Mouse (Mus musculus) intestine, postnatal 0 days (tissue): ENCODE measurements around the gene Gm6096. TPM values are rescaled to one million over a fixed set of nuclear protein-coding genes. Genes with fewer than 3 reads are reported as not detected.

Experiments used
- ATAC-seq: fragments of 200-750 bp; cut with Nextera tagmentation; 2 replicates; pipeline ENCODE4 v1.8.0; 2017; ENCODE audit warnings: mild to moderate bottlenecking, moderate TSS enrichment, moderate library complexity
- H3K27ac ChIP-seq: fragments of 300-500 bp; sonication (generic); 2 replicates; pipeline ENCODE4 v1.5.1; 2014; ENCODE audit warnings: mild to moderate bottlenecking, low read depth, low read length, moderate library complexity
- H3K27me3 ChIP-seq: fragments of 300-500 bp; sonication (generic); replicated peaks from 2 replicates; pipeline ENCODE4 v1.6.1; 2014; ENCODE audit warnings: low read length, mixed read lengths; ENCODE audit not compliant: control insufficient read depth, insufficient read depth
- H3K36me3 ChIP-seq: fragments of 300-500 bp; sonication (generic); 2 replicates; pipeline ENCODE4 v1.6.1; 2014; ENCODE audit warnings: mild to moderate bottlenecking, moderate library complexity; ENCODE audit not compliant: control insufficient read depth, insufficient read depth
- H3K4me1 ChIP-seq: fragments of 300-500 bp; sonication (generic); replicated peaks from 2 replicates; pipeline ENCODE4 v1.6.1; 2014; ENCODE audit warnings: antibody characterized with exemption, low read length, mixed read lengths; ENCODE audit not compliant: control insufficient read depth, insufficient read depth
- H3K4me2 ChIP-seq: fragments of 300-500 bp; sonication (generic); replicated peaks from 2 replicates; pipeline ENCODE4 v1.6.1; 2014; ENCODE audit warnings: low read depth, mild to moderate bottlenecking, moderate library complexity
- H3K4me3 ChIP-seq: fragments of 300-500 bp; sonication (generic); 2 replicates; pipeline ENCODE4 v1.5.1; 2014; ENCODE audit warnings: low read depth, low read length
- H3K9ac ChIP-seq: fragments of 300-500 bp; sonication (generic); 2 replicates; pipeline ENCODE4 v1.6.1; 2014; ENCODE audit warnings: mild to moderate bottlenecking, low read depth, low read length
- H3K9me3 ChIP-seq: fragments of 300-500 bp; sonication (generic); 2 replicates; pipeline ENCODE4 v1.6.1; 2016; ENCODE audit warnings: mixed run types; ENCODE audit not compliant: control insufficient read depth
- CTCF ChIP-seq: sonication (generic); IDR thresholded peaks from 2 replicates; pipeline ENCODE4 v1.5.1; 2016; ENCODE audit warnings: low read depth, mild to moderate bottlenecking, control low read depth, antibody characterized with exemption, moderate library complexity
- WGBS: fragments of 180-500 bp; shearing (Covaris S2); extraction: QIAGEN DNeasy Blood & Tissue Kit; methylation state at CpG from one replicate; pipeline ENCODE4 v1.1.7; 2014; 5-methylcytosine and 5-hydroxymethylcytosine counted together
- polyA plus RNA-seq: library from polyadenylated mRNA; unstranded; fragments of >200 nt; fragmentation: Nextera tagmentation; extraction: Ambion mirVana; gene quantifications from 2 replicates; pipeline ENCODE4 v1.2.1, GENCODE M21; 2015

The Gm6096 gene
- polyA plus RNA-seq, 1 experiment from 2014 or later = not detected

DNA sequence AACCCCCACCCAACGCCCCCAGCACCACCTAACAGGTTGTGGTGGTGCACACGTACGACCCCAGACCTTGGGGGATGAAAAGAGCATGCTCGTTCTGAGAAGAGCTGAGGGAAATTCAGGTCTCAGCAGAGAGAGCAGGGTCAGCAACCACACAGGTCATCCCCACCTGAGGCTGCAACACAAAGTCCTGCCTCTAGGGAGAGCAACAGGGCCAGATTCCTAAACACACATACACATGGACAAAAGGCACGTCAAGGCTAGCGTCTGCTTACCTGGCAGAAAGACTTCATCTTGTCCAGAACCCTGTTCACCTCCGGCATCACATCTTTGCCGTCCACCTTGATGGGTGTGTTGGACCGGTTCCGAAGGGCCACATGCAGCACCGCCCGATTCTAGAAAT is 24.0 kb upstream of the Gm6096 start:
- 86% methylated on average over 12 of the region's 12 CpGs for WGBS
- no peak overlapping the region for H3K4me2 ChIP-seq
- H3K27ac ChIP-seq = peak overlapping the region; percentile 68
- H3K27me3 ChIP-seq = no peaks in the 10 kb centered on the region
- H3K4me1 ChIP-seq = 0 out of 2 replicates have a peak, but pooled peaks cover 5% of the 10 kb centered on the region
- TF ChIP-seq CTCF = peak; percentile 55
- no peak for ATAC-seq
- H3K9ac ChIP-seq = no peak overlapping the region
- peaks cover 46% of the 10 kb centered on the region for H3K36me3 ChIP-seq
- no peaks in the 10 kb centered on the region for H3K9me3 ChIP-seq
- H3K4me3 ChIP-seq = no peak overlapping the region

DNA sequence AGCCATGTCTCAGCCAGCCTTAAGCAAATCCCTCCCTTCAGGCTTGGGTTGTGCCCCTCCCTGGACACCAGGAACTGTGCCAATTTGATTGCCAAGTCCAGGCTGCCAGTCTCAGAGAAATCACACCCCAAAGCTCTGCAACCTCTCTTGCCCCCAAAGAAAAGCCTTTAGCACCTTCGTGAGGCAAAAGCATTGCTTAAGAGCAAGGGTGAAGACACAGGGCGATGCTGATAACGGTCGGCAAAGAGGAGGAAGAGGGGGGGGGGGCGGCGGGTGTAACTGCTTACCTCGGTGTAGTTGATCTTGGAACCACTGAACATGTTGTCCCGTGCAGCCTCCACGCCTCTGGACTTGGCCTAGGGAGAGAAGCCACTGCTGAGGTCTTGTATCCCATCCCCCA is 22.2 kb upstream of the Gm6096 start:
- H3K4me3 ChIP-seq = no peak overlapping the region
- WGBS = 24% methylated on average over 9 of the region's 9 CpGs
- TF ChIP-seq CTCF = no peak
- no peak overlapping the region for H3K27ac ChIP-seq
- no peaks in the 10 kb centered on the region for H3K9me3 ChIP-seq
- H3K4me2 ChIP-seq = peak overlapping the region; percentile 79
- no peak overlapping the region for H3K9ac ChIP-seq
- no peaks in the 10 kb centered on the region for H3K27me3 ChIP-seq
- ATAC-seq = no peak
- 0 out of 2 replicates have a peak, but pooled peaks cover 5% of the 10 kb centered on the region for H3K4me1 ChIP-seq
- peaks cover 30% of the 10 kb centered on the region; the same call in 1 of the 2 replicates for H3K36me3 ChIP-seq

- no peak for TF ChIP-seq CTCF
- no peaks in the 10 kb centered on the region for H3K27me3 ChIP-seq
- H3K4me2 ChIP-seq = peak overlapping the region; percentile 79
- H3K9ac ChIP-seq = peak overlapping the region; percentile 69
- peaks cover 25% of the 10 kb centered on the region; the same call in 1 of the 2 replicates for H3K36me3 ChIP-seq
- 0 out of 2 replicates have a peak, but pooled peaks cover 5% of the 10 kb centered on the region for H3K4me1 ChIP-seq
- 24% methylated on average over 5 of the region's 5 CpGs for WGBS
- no peak for ATAC-seq
- H3K9me3 ChIP-seq = no peaks in the 10 kb centered on the region
- no peak overlapping the region for H3K27ac ChIP-seq
- peak overlapping the region; percentile 72 for H3K4me3 ChIP-seq
Observed at GRCm38 (mm10) chr7:34229153-34229552, 21.7 kb upstream of the Gm6096 start.

DNA sequence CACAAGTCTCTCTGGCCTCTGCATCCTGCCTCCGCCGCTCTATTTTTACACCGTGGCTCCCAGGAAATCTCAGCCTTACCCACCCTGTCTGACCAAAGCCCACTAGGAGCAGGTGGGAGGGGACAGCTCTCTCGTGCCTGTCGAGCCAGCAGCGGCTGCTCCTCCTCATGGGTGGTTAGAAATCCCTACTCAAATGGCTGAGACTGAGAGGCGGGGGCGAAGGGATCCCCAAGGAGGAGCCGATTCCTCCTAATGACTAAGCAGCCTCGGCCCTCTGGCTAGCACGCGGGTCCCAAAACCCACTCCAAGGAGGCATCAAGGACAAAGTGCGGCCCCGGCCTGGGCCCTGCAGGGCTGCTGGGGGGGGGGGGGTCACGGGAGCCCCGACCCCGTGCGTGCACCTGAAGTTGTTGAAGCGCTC is 21.1 kb upstream of the Gm6096 start:
- H3K4me3 ChIP-seq = peak overlapping the region; percentile 72
- H3K4me1 ChIP-seq = 0 out of 2 replicates have a peak, but pooled peaks cover 5% of the 10 kb centered on the region
- peak overlapping the region; percentile 79 for H3K4me2 ChIP-seq
- 0 out of 2 replicates have a peak, but pooled peaks have one; percentile 2 for ATAC-seq
- TF ChIP-seq CTCF = no peak
- no peaks in the 10 kb centered on the region for H3K27me3 ChIP-seq
- 0% methylated on average over 19 of the region's 19 CpGs for WGBS
- peak overlapping the region; percentile 69; the same call in 1 of the 2 replicates for H3K27ac ChIP-seq
- H3K9me3 ChIP-seq = no peaks in the 10 kb centered on the region
- H3K36me3 ChIP-seq = peaks cover 23% of the 10 kb centered on the region; the same call in 1 of the 2 replicates
- peak overlapping the region; percentile 69 for H3K9ac ChIP-seq

GRCm38 (mm10) chr7:34230116-34230515 is 20.7 kb upstream of the Gm6096 start, which contains the start of gene Gpi1:
TSS of gene Gpi1 (minus strand) at chr7:34230336.
- Histone ChIP-seq H3K9me3 (no peaks in the 10 kb centered on the region), H3K4me3 (peak within 1 kb of the TSS; percentile 72), H3K4me1 (0 out of 2 replicates have a peak, but pooled peaks cover 5% of the 10 kb centered on the region), H3K9ac (peak within 1 kb of the TSS; percentile 69), H3K27me3 (no peaks in the 10 kb centered on the region), H3K36me3 (peaks cover 23% of the 10 kb centered on the region; the same call in 1 of the 2 replicates), H3K4me2 (peak within 1 kb of the TSS; percentile 79), H3K27ac (peak within 1 kb of the TSS; percentile 69; the same call in 1 of the 2 replicates)
- peak; percentile 68 for TF ChIP-seq CTCF
- ATAC-seq = peak; percentile 68
- under 1% methylated on average over 39 of the region's 39 CpGs for WGBS

DNA sequence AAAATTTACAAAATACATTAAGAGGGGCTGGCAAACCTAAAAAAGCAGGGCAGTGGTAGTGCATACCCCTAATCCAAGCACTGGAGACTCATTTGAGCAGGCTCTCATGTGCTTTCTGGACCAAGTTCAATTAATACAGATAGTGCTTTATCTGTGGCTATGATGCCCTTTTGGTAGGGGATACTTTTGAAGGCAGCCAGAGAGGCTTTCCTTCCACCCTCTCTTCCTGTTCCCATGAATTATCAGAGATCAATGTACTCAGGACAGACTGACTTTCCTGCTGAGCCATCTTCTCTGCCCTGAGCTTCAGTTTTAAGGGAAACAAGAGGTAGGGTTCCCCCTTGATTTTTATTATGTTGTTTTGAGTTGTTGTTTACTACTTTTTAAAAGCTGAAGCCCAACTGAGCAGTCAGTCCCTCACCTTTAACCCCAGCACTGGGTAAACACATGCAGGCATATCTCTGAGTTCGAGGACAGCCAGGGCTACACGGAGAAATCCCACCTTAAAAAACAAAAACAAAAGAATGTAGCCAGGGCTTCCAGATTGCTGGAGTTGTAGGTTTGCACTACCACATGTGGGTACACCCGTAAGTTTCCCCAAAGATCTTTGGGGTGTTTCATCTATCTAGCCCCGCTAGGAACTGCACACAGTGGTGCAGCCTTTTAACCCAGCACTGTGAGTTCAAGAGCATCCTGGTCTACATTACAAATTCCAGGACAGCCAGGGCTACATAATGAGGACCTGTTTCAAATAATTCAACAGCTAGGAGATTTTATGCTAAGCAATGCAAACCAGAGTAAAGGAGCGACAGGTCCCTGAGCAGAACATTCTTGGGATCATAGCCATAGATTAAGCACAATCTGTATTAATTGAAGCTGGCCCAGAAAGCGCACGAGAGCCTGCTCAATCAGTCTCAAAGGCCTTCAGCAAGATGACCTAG is 17.8 kb upstream of the Gm6096 start:
- no peak for TF ChIP-seq CTCF
- no peak for ATAC-seq
- H3K27ac ChIP-seq = peak overlapping the region; percentile 81
- peaks cover 11% of the 10 kb centered on the region; the same call in 1 of the 2 replicates for H3K36me3 ChIP-seq
- no peaks in the 10 kb centered on the region for H3K27me3 ChIP-seq
- peak overlapping the region; percentile 49; the same call in 1 of the 2 replicates for H3K4me3 ChIP-seq
- H3K9ac ChIP-seq = peak overlapping the region; percentile 38
- peak overlapping the region; percentile 66 for H3K4me2 ChIP-seq
- 41% methylated on average over 7 of the region's 7 CpGs for WGBS
- H3K4me1 ChIP-seq = 0 out of 2 replicates have a peak, but pooled peaks cover 4% of the 10 kb centered on the region
- H3K9me3 ChIP-seq = no peaks in the 10 kb centered on the region
